Mouse (Mus musculus) kidney, adult 18-20 months (tissue): ENCODE results near the gene Nfkbib.

ENCODE experiments used
- DNase-seq: peaks from one replicate; pipeline ENCODE4 v3.0.0; 2021

Nfkbib gene

DNA sequence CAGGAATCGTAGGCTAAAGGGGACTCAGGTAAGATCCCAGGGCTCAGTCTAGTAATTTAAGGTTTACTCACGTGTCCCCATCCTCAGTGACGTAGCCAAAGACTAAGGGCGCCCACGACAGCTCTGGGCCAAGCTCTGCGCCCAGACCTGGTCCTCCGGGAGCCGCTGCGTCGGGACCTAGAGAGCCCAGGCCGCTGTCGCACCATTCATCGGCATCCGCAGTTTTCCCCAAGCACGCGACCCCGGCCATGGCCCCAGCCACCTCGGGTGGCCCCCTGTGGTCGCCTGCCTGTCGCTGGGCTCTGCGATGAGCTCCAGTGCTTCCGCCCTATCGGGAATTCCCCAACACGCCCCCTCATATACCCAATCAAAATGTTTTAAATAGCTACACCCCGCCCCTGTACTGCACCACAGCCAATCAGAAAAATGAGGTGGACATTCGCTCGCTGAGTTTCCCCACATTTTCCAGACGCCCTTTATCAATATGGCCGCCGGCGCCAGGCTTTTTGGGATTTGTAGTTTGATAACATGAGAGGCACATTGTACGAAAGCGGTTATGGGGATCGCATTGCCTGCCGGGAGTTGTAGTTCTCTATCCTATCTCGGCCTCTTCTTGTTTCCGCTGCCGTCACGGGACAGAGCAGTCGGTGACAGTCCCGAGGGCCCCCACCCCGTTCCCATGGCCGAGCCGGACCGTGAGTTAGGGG is 986 bp downstream of the Nfkbib start, which contains the start of gene Sirt2:
TSS of gene Sirt2 (plus strand) at position 563 of the 707 bp plus-strand sequence.
- peak; percentile 98 for DNase-seq

- no peak for DNase-seq
These were observed 2.1 kb downstream of the Nfkbib start for GRCm38 (mm10) chr7:28765211-28765610.

DNA sequence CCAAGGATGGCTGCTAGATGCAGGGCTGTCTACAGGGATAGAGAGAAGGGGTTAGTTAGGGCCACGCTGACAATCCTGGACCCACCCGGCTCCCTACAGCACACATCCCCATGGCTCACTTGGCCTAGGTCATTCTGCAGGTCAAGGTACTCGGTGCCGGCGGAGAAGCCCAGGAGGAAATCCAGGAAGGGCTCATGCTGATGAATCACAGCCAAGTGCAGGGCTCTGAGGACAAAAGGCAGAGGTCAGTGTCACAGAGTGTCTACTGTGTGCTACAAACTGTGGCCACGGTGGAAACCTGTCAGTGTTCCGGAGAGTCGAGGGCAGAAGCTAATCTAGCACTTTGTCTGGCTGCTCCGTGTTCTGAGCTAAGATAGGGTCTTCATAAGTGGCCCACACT is 5.4 kb downstream of the Nfkbib start:
- peak; percentile 19 for DNase-seq

GRCm38 (mm10) chr7:28758623-28759022 is 8.7 kb downstream of the Nfkbib start:
- DNase-seq, result no peak

DNA sequence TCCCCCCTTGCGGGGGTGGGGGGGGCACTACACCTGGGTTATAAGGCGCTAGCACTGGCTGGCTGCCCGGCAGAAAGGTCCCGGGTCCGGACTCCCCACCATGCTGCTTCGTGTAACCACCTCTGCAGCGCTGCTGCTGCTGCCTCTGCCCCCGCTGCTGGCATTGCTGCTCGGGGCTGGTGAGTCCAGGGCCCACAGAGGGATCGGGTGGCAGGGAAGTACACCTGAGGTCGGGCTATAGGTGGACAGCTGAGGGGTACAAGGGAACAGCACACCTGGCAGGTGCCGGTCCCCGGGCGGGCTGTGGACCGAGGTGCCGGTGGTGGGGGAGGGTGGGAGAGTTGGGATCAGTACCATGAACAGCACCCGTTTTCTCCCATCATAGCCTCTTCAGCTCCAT is 11.2 kb downstream of the Nfkbib start, which contains the start of gene Ccer2:
TSS of gene Ccer2 (plus strand) at position 96 of the 400 bp plus-strand sequence.
- no peak for DNase-seq

DNA sequence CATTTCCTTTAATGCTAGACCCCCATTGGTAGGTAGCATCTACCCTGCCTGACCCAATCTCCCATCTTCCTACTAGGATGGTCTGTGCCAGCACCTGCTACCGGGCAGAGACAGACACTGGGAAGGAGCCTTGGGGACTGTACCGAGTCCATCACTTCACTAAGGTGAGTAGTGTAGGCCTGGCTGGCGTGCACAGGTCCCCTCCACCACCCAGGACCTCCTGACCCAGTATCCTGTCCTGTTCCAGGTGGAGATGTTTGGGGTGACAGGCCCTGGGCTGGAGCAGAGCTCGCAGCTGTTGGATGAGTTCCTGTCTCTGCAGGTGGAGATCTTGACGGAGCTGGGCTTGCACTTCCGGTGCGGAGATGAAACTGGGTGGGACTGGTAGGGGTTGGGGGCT is 17.4 kb downstream of the Nfkbib start:
- no peak for DNase-seq

DNA sequence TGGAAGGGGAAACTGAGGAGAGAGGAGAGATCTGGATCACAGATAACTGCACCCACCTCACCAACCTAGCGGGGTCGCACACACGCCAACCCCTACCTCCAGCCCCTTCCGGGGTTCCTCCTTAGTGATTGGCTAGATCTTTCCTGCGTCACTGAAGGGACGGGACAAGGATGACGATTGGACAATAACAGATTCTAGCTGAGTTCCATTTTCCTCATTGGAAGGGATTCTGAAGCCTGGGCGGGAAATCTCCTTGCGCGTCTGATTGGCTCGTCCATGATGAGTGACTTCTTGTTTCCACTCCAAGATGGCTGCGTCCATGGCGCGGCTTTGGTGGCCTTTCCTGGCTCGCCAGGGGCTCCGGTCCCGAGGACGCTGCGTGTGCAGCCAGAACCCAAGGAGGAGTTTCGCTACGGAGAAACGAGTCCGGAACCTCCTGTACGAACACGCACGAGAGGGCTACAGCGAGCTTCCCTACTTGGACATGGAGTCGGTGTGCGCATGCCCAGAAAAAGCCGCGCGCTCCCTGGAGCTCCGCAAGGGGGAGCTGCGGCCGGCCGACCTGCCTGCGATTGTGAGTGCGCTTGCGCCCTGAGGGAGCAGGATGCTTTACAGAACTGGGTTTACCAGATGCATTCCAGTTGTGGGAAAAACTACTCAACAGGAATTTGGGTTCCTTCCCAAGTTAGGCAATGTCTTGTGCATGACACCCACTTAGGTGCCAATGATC is 25.4 kb downstream of the Nfkbib start, which contains the start of the genes Mrps12 and Sars2:
TSS of gene Mrps12 (minus strand) at position 112 of the 730 bp plus-strand sequence.
TSS of gene Sars2 (plus strand) at position 284 of the 730 bp plus-strand sequence.
- peak; percentile 99 for DNase-seq

DNA sequence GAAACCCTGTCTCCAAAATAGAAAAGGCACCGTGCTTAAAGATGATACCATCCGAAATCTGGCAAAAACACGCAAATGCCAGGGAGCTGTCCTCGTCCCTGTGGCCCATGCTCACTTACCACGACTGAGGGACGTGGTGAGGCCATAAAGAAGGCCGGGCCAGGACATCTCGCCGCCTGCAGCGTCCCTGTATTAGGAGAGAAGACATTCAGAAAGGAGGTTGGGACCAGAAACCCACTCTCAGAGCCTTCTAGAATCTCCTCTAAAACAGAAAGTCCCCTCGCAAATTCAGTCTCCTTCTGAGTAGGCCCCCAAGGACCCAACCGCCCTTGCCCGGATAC is 26.0 kb downstream of the Nfkbib start:
- DNase-seq, result no peak

GRCm38 (mm10) chr7:28740949-28741348 is 26.4 kb downstream of the Nfkbib start:
- DNase-seq, result no peak

DNA sequence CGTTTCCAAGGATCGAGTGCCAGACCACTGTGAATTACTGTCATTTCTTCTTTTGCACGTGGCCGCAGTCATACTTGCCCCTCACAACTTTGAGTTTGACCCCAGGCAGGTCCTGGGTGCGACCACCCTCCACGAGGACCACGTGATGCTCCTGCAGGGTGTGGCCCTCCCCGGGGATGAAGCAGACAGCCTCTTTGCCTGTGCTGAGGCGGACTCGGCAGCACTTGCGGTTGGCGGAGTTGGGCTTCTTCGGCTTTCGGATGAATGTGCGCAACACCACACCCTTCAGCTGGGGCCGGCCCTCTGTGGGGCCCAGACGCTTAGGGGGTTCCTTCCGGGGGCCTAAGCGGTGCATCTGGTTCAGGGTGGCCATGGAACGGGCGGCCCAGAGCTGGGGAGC is 27.5 kb downstream of the Nfkbib start:
- DNase-seq, result no peak

DNA sequence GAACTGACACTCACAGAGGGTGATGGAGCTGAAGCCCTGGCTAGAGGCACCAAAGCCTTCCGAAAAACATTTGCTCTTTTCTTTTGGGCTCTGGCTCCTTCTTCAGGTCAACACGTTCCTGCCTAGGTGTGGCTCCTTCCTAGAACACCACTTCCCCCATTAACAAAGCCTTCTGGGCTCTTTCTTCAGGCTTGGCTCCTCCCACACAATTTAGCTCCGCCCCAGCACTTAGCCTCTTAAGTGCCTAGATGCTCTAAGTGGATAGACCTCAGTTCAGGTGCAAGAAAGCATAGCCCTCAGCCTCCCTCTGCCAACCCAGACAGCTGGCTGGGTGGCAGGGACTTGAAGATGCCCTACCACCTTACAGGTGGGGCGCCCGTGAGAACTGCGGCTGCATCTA is 31.6 kb downstream of the Nfkbib start:
- DNase-seq, result no peak

GRCm38 (mm10) chr7:28733211-28733610 is 34.1 kb downstream of the Nfkbib start:
- DNase-seq, result no peak

DNA sequence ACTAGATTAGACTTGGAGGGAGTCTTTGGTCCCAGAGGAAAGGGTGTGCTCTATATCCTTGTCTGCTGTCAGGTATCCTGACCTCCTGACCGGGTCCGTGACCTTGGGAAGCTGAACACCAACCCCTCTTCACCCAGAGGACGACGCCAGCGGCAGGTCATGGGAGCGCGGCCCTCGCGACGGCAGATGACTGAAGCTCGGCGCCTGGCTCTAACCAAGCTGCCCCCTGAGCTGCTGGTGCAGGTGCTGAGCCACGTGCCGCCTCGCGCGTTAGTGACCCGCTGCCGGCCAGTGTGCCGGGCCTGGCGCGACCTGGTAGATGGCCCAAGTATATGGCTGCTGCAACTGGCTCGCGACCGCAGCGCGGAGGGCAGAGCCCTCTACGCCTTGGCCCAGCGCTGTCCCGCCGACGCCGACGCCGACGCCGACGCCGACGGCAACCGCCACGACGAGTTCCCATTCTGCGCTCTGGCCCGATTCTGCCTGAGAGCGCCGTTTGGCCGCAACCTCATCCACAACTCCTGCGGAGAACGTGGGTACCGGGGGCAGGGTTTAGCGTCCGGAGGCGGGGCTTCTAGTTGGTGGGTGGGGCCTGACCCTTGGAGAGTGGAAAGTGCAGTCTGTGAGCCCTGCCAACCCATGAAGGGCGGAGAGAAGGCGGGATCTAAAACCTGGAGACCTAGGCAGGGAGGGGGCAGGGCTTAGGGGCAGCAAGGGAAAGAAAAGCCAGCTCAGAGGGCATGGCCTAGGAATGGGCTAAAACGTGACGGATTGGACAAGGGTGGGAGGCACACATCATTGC is 34.8 kb downstream of the Nfkbib start:
- peak; percentile 93 for DNase-seq

DNA sequence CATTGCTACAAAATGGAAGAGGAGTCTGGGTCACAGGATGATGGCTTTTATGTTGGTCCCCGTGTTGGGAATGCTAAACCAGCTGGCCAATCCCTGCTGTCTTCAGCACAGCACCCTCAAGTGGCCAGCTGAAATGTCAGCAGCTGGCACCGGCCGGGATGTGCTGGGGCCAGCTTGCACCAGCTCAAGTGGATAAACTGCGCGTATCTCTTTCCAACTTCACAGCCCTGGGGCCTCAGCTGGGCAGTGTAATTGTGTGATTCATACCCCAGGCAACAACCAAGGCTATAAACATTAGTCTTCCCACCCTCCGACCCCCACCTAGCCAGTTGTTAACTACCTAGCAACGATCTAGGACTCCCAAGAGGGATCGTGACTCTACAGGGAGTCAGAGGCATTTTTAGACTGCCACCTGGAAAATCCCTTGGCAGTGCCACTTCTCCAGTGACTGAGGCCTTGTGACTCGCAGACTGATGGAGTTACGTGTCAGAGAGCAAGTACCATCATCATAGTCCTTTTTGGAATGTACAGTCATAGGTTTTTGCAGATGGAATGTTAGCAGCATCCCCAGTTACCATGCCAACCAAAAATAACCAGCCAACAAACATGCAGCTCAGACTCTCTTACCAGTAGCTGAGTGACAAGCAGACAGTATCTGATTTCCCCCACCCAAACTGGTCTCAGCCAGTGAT is 39.5 kb downstream of the Nfkbib start:
- DNase-seq, result peak; percentile 11

- peak; percentile 62 for DNase-seq
These were observed 40.7 kb downstream of the Nfkbib start for GRCm38 (mm10) chr7:28726600-28726999.

GRCm38 (mm10) chr7:28724613-28725012 is 42.7 kb downstream of the Nfkbib start:
- no peak for DNase-seq

DNA sequence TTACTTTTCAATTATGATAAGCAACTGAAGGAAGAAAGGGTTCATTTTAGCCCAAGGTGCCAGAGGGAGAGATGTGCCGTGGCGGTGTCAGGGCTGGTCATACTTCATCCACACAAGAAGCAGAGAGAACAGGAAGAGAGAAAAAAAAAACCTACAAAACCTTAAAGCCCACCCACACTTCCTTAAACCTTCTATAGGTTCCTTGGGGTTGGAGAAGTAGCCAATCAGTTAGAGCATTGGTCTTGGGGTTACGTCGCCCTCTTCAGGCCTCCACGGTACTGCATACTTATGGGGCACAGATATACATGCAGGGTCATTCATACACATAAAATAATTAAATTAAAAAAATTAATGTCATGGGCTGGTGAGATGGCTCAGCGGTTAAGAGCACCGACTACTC is 45.2 kb downstream of the Nfkbib start:
- DNase-seq, result no peak

DNA sequence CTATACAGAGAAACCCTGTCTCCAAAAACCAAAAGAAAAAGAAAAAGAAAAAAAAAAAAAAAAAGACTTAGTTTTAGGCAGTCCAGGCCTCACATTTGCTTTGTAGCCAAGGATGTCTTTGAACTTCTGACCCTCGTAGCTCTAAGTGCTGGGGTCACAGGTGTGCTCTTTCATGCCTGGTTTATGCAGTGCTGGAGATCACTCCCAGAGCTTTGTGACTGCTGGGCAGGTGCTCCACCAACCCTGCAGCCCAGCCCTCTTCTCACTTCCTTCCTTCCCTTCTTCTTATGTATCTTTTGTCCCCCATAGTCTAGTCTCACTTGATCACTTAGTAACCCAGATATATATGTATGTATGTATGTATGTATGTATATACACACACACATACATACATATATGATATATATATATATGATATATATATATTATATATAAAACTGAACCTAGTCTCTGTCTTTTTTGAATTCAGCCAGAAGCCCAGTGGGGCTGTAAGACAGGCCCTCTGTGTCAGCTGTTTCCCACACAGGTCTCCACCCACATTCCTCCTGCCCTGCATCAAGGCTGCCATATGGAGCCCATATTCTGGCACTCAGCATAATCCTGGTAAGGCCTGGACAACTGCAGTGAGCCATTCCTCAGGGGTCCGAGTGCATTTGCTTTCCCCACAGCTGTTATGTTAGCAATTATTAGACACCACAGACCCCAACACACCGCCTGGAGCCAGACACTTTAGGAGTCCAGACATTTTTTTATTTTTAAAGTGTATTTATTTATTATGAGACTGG is 46.4 kb downstream of the Nfkbib start:
- no peak for DNase-seq

GRCm38 (mm10) chr7:28719650-28720049 is 47.7 kb downstream of the Nfkbib start:
- no peak for DNase-seq

GRCm38 (mm10) chr7:28719159-28719558 is 48.2 kb downstream of the Nfkbib start:
- no peak for DNase-seq

- DNase-seq, result no peak
These were observed 49.6 kb downstream of the Nfkbib start for GRCm38 (mm10) chr7:28717726-28718125.
